Mouse (Mus musculus): ENCODE results near the gene Fbxw9. TPM values are rescaled to one million over a fixed set of nuclear protein-coding genes. Genes with fewer than 3 reads are reported as not detected.
"Not testable (repeated sequence)": the region's sequence is repeated elsewhere in the genome, so short reads cannot be mapped to it uniquely, and the experiment has no call there.

Gene Fbxw9
- polyA plus RNA-seq, 1 experiment from 2014 or later, result 25.8 TPM

- Histone ChIP-seq H3K4me2 (ENCODE audit: low read depth) (no peak overlapping the region), H3K27ac (ENCODE audit: low read depth, low read length) (no peak overlapping the region), H3K27me3 (ENCODE audit: control insufficient read depth, insufficient read depth, low read length) (no peaks in the 10 kb centered on the region), H3K4me3 (ENCODE audit: low read depth, low read length) (no peak overlapping the region), H3K9me3 (ENCODE audit: control insufficient read depth, low read length) (no peaks in the 10 kb centered on the region), H3K36me3 (ENCODE audit: control insufficient read depth, insufficient read depth, low read length) (peaks cover 13% of the 10 kb centered on the region), H3K9ac (ENCODE audit: low read length) (no peak overlapping the region), H3K4me1 (ENCODE audit: control insufficient read depth, insufficient read depth, low read length) (peaks cover 5% of the 10 kb centered on the region; the same call in 1 of the 2 replicates)
- DNase-seq (ENCODE audit: low spot score), result no peak
- WGBS, result 88% methylated on average over 10 of the region's 10 CpGs
- no peak for ATAC-seq (ENCODE audit: insufficient read depth, low FRiP score, low TSS enrichment)
Observed at GRCm38 (mm10) chr8:85074167-85074566, 14.3 kb downstream of the Fbxw9 start.

- DNase-seq (ENCODE audit: low spot score) (no peak), ATAC-seq (ENCODE audit: insufficient read depth, low FRiP score, low TSS enrichment) (no peak)
- Histone ChIP-seq H3K27me3 (ENCODE audit: control insufficient read depth, insufficient read depth, low read length) (no peaks in the 10 kb centered on the region), H3K9ac (ENCODE audit: low read length) (no peak overlapping the region), H3K4me3 (ENCODE audit: low read depth, low read length) (no peak overlapping the region), H3K9me3 (ENCODE audit: control insufficient read depth, low read length) (no peaks in the 10 kb centered on the region), H3K4me2 (ENCODE audit: low read depth) (no peak overlapping the region), H3K27ac (ENCODE audit: low read depth, low read length) (no peak overlapping the region), H3K4me1 (ENCODE audit: control insufficient read depth, insufficient read depth, low read length) (peaks cover 6% of the 10 kb centered on the region; the same call in 1 of the 2 replicates), H3K36me3 (ENCODE audit: control insufficient read depth, insufficient read depth, low read length) (peaks cover 13% of the 10 kb centered on the region)
- WGBS, result 90% methylated on average over 10 of the region's 10 CpGs
Observed at GRCm38 (mm10) chr8:85074617-85075016, 14.8 kb downstream of the Fbxw9 start.

- no peak overlapping the region for H3K27ac ChIP-seq (ENCODE audit: low read depth, low read length)
- peak; percentile 47 for DNase-seq (ENCODE audit: low spot score)
- peaks cover 13% of the 10 kb centered on the region for H3K36me3 ChIP-seq (ENCODE audit: control insufficient read depth, insufficient read depth, low read length)
- peaks cover 9% of the 10 kb centered on the region; the same call in 1 of the 2 replicates for H3K4me1 ChIP-seq (ENCODE audit: control insufficient read depth, insufficient read depth, low read length)
- no peaks in the 10 kb centered on the region for H3K27me3 ChIP-seq (ENCODE audit: control insufficient read depth, insufficient read depth, low read length)
- no peak for ATAC-seq (ENCODE audit: insufficient read depth, low FRiP score, low TSS enrichment)
- H3K9me3 ChIP-seq (ENCODE audit: control insufficient read depth, low read length), result no peaks in the 10 kb centered on the region
- H3K4me3 ChIP-seq (ENCODE audit: low read depth, low read length), result no peak overlapping the region
- 73% methylated on average over 9 of the region's 9 CpGs for WGBS
- no peak overlapping the region for H3K9ac ChIP-seq (ENCODE audit: low read length)
- H3K4me2 ChIP-seq (ENCODE audit: low read depth), result no peak overlapping the region
Observed at GRCm38 (mm10) chr8:85076001-85076400, 16.1 kb downstream of the Fbxw9 start.

GRCm38 (mm10) chr8:85076993-85077392 lies 17.1 kb downstream of the Fbxw9 start:
- no peak overlapping the region for H3K4me3 ChIP-seq (ENCODE audit: low read depth, low read length)
- ATAC-seq (ENCODE audit: insufficient read depth, low FRiP score, low TSS enrichment) (no peak), DNase-seq (ENCODE audit: low spot score) (peak; percentile 81)
- peaks cover 16% of the 10 kb centered on the region for H3K4me1 ChIP-seq (ENCODE audit: control insufficient read depth, insufficient read depth, low read length)
- no peak overlapping the region for H3K9ac ChIP-seq (ENCODE audit: low read length)
- H3K27ac ChIP-seq (ENCODE audit: low read depth, low read length), result no peak overlapping the region
- 0% methylated on average over 2 of the region's 2 CpGs for WGBS
- no peak overlapping the region for H3K4me2 ChIP-seq (ENCODE audit: low read depth)
- H3K27me3 ChIP-seq (ENCODE audit: control insufficient read depth, insufficient read depth, low read length), result no peaks in the 10 kb centered on the region
- H3K36me3 ChIP-seq (ENCODE audit: control insufficient read depth, insufficient read depth, low read length), result peaks cover 13% of the 10 kb centered on the region
- no peaks in the 10 kb centered on the region for H3K9me3 ChIP-seq (ENCODE audit: control insufficient read depth, low read length)

GRCm38 (mm10) chr8:85080214-85080531 lies 20.3 kb downstream of the Fbxw9 start:
- no peak overlapping the region for H3K27ac ChIP-seq (ENCODE audit: low read depth, low read length)
- peak overlapping the region; percentile 86 for H3K9ac ChIP-seq (ENCODE audit: low read length)
- no peaks in the 10 kb centered on the region for H3K27me3 ChIP-seq (ENCODE audit: control insufficient read depth, insufficient read depth, low read length)
- 2% methylated on average over 25 of the region's 25 CpGs for WGBS
- H3K4me1 ChIP-seq (ENCODE audit: control insufficient read depth, insufficient read depth, low read length), result peaks cover 18% of the 10 kb centered on the region; the same call in 1 of the 2 replicates
- H3K4me2 ChIP-seq (ENCODE audit: low read depth), result peak overlapping the region; percentile 67
- ATAC-seq (ENCODE audit: insufficient read depth, low FRiP score, low TSS enrichment) (no peak), DNase-seq (ENCODE audit: low spot score) (no peak)
- H3K9me3 ChIP-seq (ENCODE audit: control insufficient read depth, low read length), result no peaks in the 10 kb centered on the region
- H3K36me3 ChIP-seq (ENCODE audit: control insufficient read depth, insufficient read depth, low read length), result peaks cover 3% of the 10 kb centered on the region
- H3K4me3 ChIP-seq (ENCODE audit: low read depth, low read length), result peak overlapping the region; percentile 90

GRCm38 (mm10) chr8:85080532-85081215 lies 20.8 kb downstream of the Fbxw9 start, which contains the start of gene Wdr83os:
Gene Wdr83os, plus strand, starts transcription at chr8:85080740.
- peak within 1 kb of the TSS; percentile 86 for H3K9ac ChIP-seq (ENCODE audit: low read length)
- ATAC-seq (ENCODE audit: insufficient read depth, low FRiP score, low TSS enrichment) (peak; percentile 33; the same call in 1 of the 2 replicates), DNase-seq (ENCODE audit: low spot score) (peak; percentile 72)
- peaks cover under 1% of the 10 kb centered on the region for H3K36me3 ChIP-seq (ENCODE audit: control insufficient read depth, insufficient read depth, low read length)
- no peak within 1 kb of the TSS for H3K27ac ChIP-seq (ENCODE audit: low read depth, low read length)
- no peaks in the 10 kb centered on the region for H3K27me3 ChIP-seq (ENCODE audit: control insufficient read depth, insufficient read depth, low read length)
- peak within 1 kb of the TSS; percentile 90 for H3K4me3 ChIP-seq (ENCODE audit: low read depth, low read length)
- WGBS, result 0% methylated on average over 30 of the region's 30 CpGs
- H3K4me1 ChIP-seq (ENCODE audit: control insufficient read depth, insufficient read depth, low read length), result peaks cover 18% of the 10 kb centered on the region; the same call in 1 of the 2 replicates
- H3K4me2 ChIP-seq (ENCODE audit: low read depth), result peak within 1 kb of the TSS; percentile 67
- H3K9me3 ChIP-seq (ENCODE audit: control insufficient read depth, low read length), result no peaks in the 10 kb centered on the region

- no peaks in the 10 kb centered on the region for H3K9me3 ChIP-seq (ENCODE audit: control insufficient read depth, low read length)
- H3K36me3 ChIP-seq (ENCODE audit: control insufficient read depth, insufficient read depth, low read length), result no peaks in the 10 kb centered on the region; the same call in 1 of the 2 replicates
- peak; percentile 53 for DNase-seq (ENCODE audit: low spot score)
- H3K4me2 ChIP-seq (ENCODE audit: low read depth), result peak within 1 kb of the TSS; percentile 67
- H3K4me3 ChIP-seq (ENCODE audit: low read depth, low read length), result peak within 1 kb of the TSS; percentile 90
- ATAC-seq (ENCODE audit: insufficient read depth, low FRiP score, low TSS enrichment), result peak; percentile 42; the same call in 1 of the 2 replicates
- H3K4me1 ChIP-seq (ENCODE audit: control insufficient read depth, insufficient read depth, low read length), result peaks cover 18% of the 10 kb centered on the region; the same call in 1 of the 2 replicates
- H3K27ac ChIP-seq (ENCODE audit: low read depth, low read length), result no peak within 1 kb of the TSS
- H3K27me3 ChIP-seq (ENCODE audit: control insufficient read depth, insufficient read depth, low read length), result no peaks in the 10 kb centered on the region
- peak within 1 kb of the TSS; percentile 86 for H3K9ac ChIP-seq (ENCODE audit: low read length)
- 4% methylated on average over 9 of the region's 9 CpGs for WGBS
Observed at GRCm38 (mm10) chr8:85081216-85081555, 21.3 kb downstream of the Fbxw9 start, which contains the start of gene Wdr83. Gene Wdr83, minus strand, starts transcription at chr8:85081306.

GRCm38 (mm10) chr8:85082169-85082568 lies 22.3 kb downstream of the Fbxw9 start:
- peak; percentile 2 for DNase-seq (ENCODE audit: low spot score)
- peaks cover 18% of the 10 kb centered on the region; the same call in 1 of the 2 replicates for H3K4me1 ChIP-seq (ENCODE audit: control insufficient read depth, insufficient read depth, low read length)
- 87% methylated on average over 4 of the region's 4 CpGs for WGBS
- not testable (repeated sequence) for H3K27ac ChIP-seq (ENCODE audit: low read depth, low read length); H3K9me3 ChIP-seq (ENCODE audit: control insufficient read depth, low read length); H3K27me3 ChIP-seq (ENCODE audit: control insufficient read depth, insufficient read depth, low read length); ATAC-seq (ENCODE audit: insufficient read depth, low FRiP score, low TSS enrichment); H3K4me2 ChIP-seq (ENCODE audit: low read depth); H3K4me3 ChIP-seq (ENCODE audit: low read depth, low read length); H3K36me3 ChIP-seq (ENCODE audit: control insufficient read depth, insufficient read depth, low read length); H3K9ac ChIP-seq (ENCODE audit: low read length)
